Mouse (Mus musculus) kidney, postnatal 25 days (tissue): Measurements from ENCODE around the gene Vmn2r24.
"Not testable (repeated sequence)": the region's sequence is repeated elsewhere in the genome, so short reads cannot be mapped to it uniquely, and the experiment has no call there.

Experiments
- DNase-seq, 2 experiments: peaks; one replicate each; pipeline ENCODE4 v3.0.0; 2021; ENCODE audit warnings: mixed read lengths in 2 of 2

Vmn2r24 gene

GRCm38 (mm10) chr6:123778579-123778978, at the start of gene Vmn2r24:
Vmn2r24 (plus strand) TSS chr6:123778879.
- no peak for DNase-seq

- no peak for DNase-seq
These were observed 8.6 kb upstream of the Vmn2r24 start for GRCm38 (mm10) chr6:123770031-123770430.

DNA sequence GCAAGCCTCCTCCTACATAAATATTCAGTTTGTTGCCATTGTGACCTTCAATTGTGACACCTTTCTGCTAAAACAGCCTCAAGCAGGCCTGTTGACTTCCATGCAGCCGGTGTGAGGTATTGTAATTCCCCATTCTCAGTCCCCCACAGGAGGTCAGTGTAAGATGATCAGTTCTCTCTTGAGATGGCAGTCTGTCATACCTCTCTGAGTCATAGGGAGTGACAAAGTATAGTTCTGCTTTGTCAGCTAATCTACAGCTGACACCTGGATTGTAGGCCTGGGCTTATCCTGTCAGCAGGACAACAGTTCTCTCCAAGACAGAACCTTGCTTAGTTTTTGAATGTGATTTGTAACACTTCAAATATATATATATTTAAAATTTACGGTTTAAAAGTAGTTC, 6.2 kb downstream of the Vmn2r24 start:
- DNase-seq, result no peak

GRCm38 (mm10) chr6:123793746-123794145, 15.1 kb downstream of the Vmn2r24 start:
- no peak for DNase-seq

DNA sequence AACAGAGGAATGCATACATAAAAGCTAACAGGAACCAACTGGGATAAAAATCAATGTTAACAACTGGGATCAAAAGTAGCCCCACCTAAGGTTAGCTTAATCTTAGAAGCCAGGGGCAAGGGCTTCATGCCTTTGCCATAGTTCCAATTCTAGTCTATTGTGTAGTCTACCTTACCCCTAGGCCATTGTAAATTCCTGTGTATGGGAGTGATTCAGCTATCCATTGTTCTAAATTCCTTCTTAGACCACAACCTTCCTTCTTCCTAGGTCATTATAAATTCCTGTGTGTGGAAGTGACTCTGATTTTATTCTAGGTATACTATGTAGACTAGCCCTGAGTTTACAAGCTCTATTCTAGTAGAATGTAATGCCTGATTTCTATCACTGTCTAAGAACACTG, 31.6 kb downstream of the Vmn2r24 start:
- DNase-seq, result not testable (repeated sequence)

- no peak for DNase-seq
These were observed 41.3 kb downstream of the Vmn2r24 start for GRCm38 (mm10) chr6:123819951-123820350.

GRCm38 (mm10) chr6:123853363-123853762, 74.7 kb downstream of the Vmn2r24 start, which contains the start of gene Vmn2r25:
Vmn2r25 (minus strand) TSS chr6:123853463.
- DNase-seq, result not testable (repeated sequence)
